In genomic region chr7:134725551-134726529, GRCm38 (mm10) we compare ENCODE assay signal across 9 mouse cellular contexts. TPM values are rescaled to one million over a fixed set of nuclear protein-coding genes. Genes with fewer than 3 reads are reported as not detected.
DNase-seq lines count a peak whose midpoint lies in the region; ATAC-seq and TF ChIP-seq lines count a peak whose summit lies in the region.
"Had no signal": no experiment of that assay in that cellular context is flagged by ENCODE, and none has a peak within 500 bp of the region (broad histone marks: within the 10 kb centered on the region; RNA-seq: fewer than 3 reads in every experiment).

No protein-coding gene starts in this region.

- 50% methylated on average over 11 of the region's 11 CpGs for WGBS in kidney, embryonic 16.5 days
- WGBS in lung, embryonic 14.5 days = 29% methylated on average over 11 of the region's 11 CpGs

- no peak overlapping the region for H3K4me3 ChIP-seq in kidney, embryonic 16.5 days (ENCODE audit: low read length)
- H3K4me3 ChIP-seq in lung, embryonic 14.5 days (ENCODE audit: low read depth, low read length) = no peak overlapping the region

- H3K9ac ChIP-seq in kidney, embryonic 16.5 days (replicated peaks; ENCODE audit: low read length) = no peak overlapping the region
- no peak overlapping the region for H3K9ac ChIP-seq in lung, embryonic 14.5 days

- peaks cover 14% of the 10 kb centered on the region; the same call in 1 of the 2 replicates for H3K36me3 ChIP-seq in kidney, embryonic 16.5 days (ENCODE audit: insufficient read depth, low read length)
- H3K36me3 ChIP-seq in lung, embryonic 14.5 days (ENCODE audit: insufficient read depth) = peaks cover 22% of the 10 kb centered on the region; the same call in 1 of the 2 replicates

- H3K27me3 ChIP-seq in kidney, embryonic 16.5 days (ENCODE audit: insufficient read depth, low read length) = no peaks in the 10 kb centered on the region
- no peaks in the 10 kb centered on the region for H3K27me3 ChIP-seq in lung, embryonic 14.5 days (ENCODE audit: insufficient read depth, low read length)

- ATAC-seq in kidney, embryonic 16.5 days (ENCODE audit: low FRiP score, low TSS enrichment) = no peak
- ATAC-seq in lung, embryonic 14.5 days (ENCODE audit: insufficient read depth) = peak; percentile 92
- ATAC-seq in megakaryocyte progenitor cell, adult 5-6 weeks (replicated peaks; ENCODE audit: poor library complexity) = no peak

- H3K9me3 ChIP-seq in kidney, embryonic 16.5 days (ENCODE audit: low read length) = no peaks in the 10 kb centered on the region
- H3K9me3 ChIP-seq in lung, embryonic 14.5 days (ENCODE audit: low read depth, low read length) = no peaks in the 10 kb centered on the region

- no peak overlapping the region for H3K27ac ChIP-seq in kidney, embryonic 16.5 days (ENCODE audit: low read length)
- H3K27ac ChIP-seq in lung, embryonic 14.5 days (ENCODE audit: low read depth) = peak overlapping the region; percentile 77; the same call in 1 of the 2 replicates

- H3K4me1 ChIP-seq in kidney, embryonic 16.5 days (ENCODE audit: insufficient read depth, low read length) = peaks cover 18% of the 10 kb centered on the region
- H3K4me1 ChIP-seq in lung, embryonic 14.5 days (ENCODE audit: insufficient read depth) = peaks cover 23% of the 10 kb centered on the region

- intact Hi-C loops in heart, postnatal 14 days (cut with DNase I) = loop anchor here (5.0 kb wide), 1 partner anchor 49 kb away; no protein-coding TSS in a partner anchor

- H3K4me2 ChIP-seq in kidney, embryonic 16.5 days (replicated peaks; ENCODE audit: low read depth, low read length) = no peak overlapping the region
- H3K4me2 ChIP-seq in lung, embryonic 14.5 days = peak overlapping the region; percentile 35

- no peak for TF ChIP-seq CTCF in lung, embryonic 14.5 days (IDR thresholded peaks at IDR 0.05; ENCODE audit: low read depth)

- peak; percentile 40 for DNase-seq in kidney, postnatal 14 days
- peak; percentile 31 to 42 for DNase-seq in heart, postnatal 14 days
- DNase-seq in lung, embryonic 14.5 days = peak; percentile 92
- DNase-seq in right cerebral cortex, postnatal 4 days = peak; percentile 66
- no peak for DNase-seq in urinary bladder, adult 2 months (ENCODE audit: low spot score)
- DNase-seq in ovary, postnatal 14 days (ENCODE audit: low spot score) = no peak

RNA-seq across cellular contexts. Expression of gene Dock1, which starts 55.4 kb away (rescaled TPM):
- 41.4 and 48.4 TPM in 2 replicates for polyA plus RNA-seq in kidney, embryonic 16.5 days (2015; fragmentation: Nextera tagmentation; extraction: Ambion mirVana)
- total RNA-seq in heart, postnatal 14 days (2021) = 10 to 100 TPM; 31.5 to 32.8 TPM
- 57.1 and 57.3 TPM in 2 replicates for polyA plus RNA-seq in lung, embryonic 14.5 days (2014; fragmentation: Nextera tagmentation; extraction: Ambion mirVana)
- 12.1 and 16.7 TPM in 2 replicates for total RNA-seq in megakaryocyte progenitor cell, adult 5-6 weeks (2015)
- total RNA-seq in megakaryocyte progenitor cell, adult 5-6 weeks (2017) = 11.1 and 13.5 TPM in 2 replicates
- polyA plus RNA-seq in urinary bladder, adult 2 months (2012; rRNA removed) = 16.7 and 21.9 TPM in 2 replicates
- total RNA-seq: MEL had no signal

Comparison
In these comparisons a context has a peak if more than half of its experiments do, and no peak if none do; other contexts are left out.
1. DNase-seq: peak in kidney, postnatal 14 days (single experiment), heart, postnatal 14 days (2 of 2), lung, embryonic 14.5 days (single experiment) and right cerebral cortex, postnatal 4 days (single experiment); none in urinary bladder, adult 2 months (single experiment) and ovary, postnatal 14 days (single experiment).